Mouse (Mus musculus) T-helper 2 cell (primary cell): ENCODE measurements around the gene Akain1.

Experiments used
- in situ Hi-C: fragments of 300-600 bp; cut with MboI, MseI; formaldehyde crosslinking; loops from one replicate; pipeline ENCODE4 v1.15.1; 2025; ENCODE audit warnings: high pct_unique_total_duplicates

The Akain1 gene

GRCm38 (mm10) chr17:69479261-69479660, 40.1 kb downstream of the Akain1 start:
- in situ Hi-C loops: loop anchor here (25.0 kb wide), 1 partner anchor 1183 kb away; no protein-coding TSS in a partner anchor

GRCm38 (mm10) chr17:69487116-69487515, 48.0 kb downstream of the Akain1 start:
- in situ Hi-C loops: loop anchor here (25.0 kb wide), 1 partner anchor 1175 kb away; no protein-coding TSS in a partner anchor

- in situ Hi-C loops: loop anchor here (25.0 kb wide), 1 partner anchor 1174 kb away; no protein-coding TSS in a partner anchor
Observed at GRCm38 (mm10) chr17:69487884-69488283, 48.8 kb downstream of the Akain1 start.

GRCm38 (mm10) chr17:69488826-69489225, 49.7 kb downstream of the Akain1 start:
- in situ Hi-C loops: loop anchor here (25.0 kb wide), 1 partner anchor 1173 kb away; no protein-coding TSS in a partner anchor

GRCm38 (mm10) chr17:69492368-69492767, 53.2 kb downstream of the Akain1 start:
- in situ Hi-C loops: loop anchor here (25.0 kb wide), 1 partner anchor 1170 kb away; no protein-coding TSS in a partner anchor

- in situ Hi-C loops: loop anchor here (25.0 kb wide), 1 partner anchor 1167 kb away; no protein-coding TSS in a partner anchor
Observed at GRCm38 (mm10) chr17:69495531-69495930, 56.4 kb downstream of the Akain1 start.

- in situ Hi-C loops: loop anchor here (25.0 kb wide), 1 partner anchor 1166 kb away; no protein-coding TSS in a partner anchor
Observed at GRCm38 (mm10) chr17:69496125-69496524, 57.0 kb downstream of the Akain1 start.

- in situ Hi-C loops: loop anchor here (25.0 kb wide), 1 partner anchor 1165 kb away; no protein-coding TSS in a partner anchor
Observed at GRCm38 (mm10) chr17:69497315-69497714, 58.2 kb downstream of the Akain1 start.

- in situ Hi-C loops: loop anchor here (25.0 kb wide), 1 partner anchor 1163 kb away; no protein-coding TSS in a partner anchor
Observed at GRCm38 (mm10) chr17:69498913-69499312, 59.8 kb downstream of the Akain1 start.

- in situ Hi-C loops: loop anchor here (25.0 kb wide), 1 partner anchor 1163 kb away; no protein-coding TSS in a partner anchor
Observed at GRCm38 (mm10) chr17:69499441-69499840, 60.3 kb downstream of the Akain1 start.

GRCm38 (mm10) chr17:69506070-69506469, 66.9 kb downstream of the Akain1 start:
- in situ Hi-C loops: no loop called here

GRCm38 (mm10) chr17:69516344-69516907, 77.3 kb downstream of the Akain1 start:
- in situ Hi-C loops: no loop called here

GRCm38 (mm10) chr17:69531472-69531871, 92.3 kb downstream of the Akain1 start:
- in situ Hi-C loops: no loop called here
